Mouse (Mus musculus): ENCODE data around the gene Ctsf. TPM values are rescaled to one million over a fixed set of nuclear protein-coding genes. Genes with fewer than 3 reads are reported as not detected.
"Not testable (repeated sequence)": the region's sequence is repeated elsewhere in the genome, so short reads cannot be mapped to it uniquely, and the experiment has no call there.

The Ctsf gene
- total RNA-seq (2021): 100 to 1,000 TPM; 103 to 112 TPM

GRCm38 (mm10) chr19:4854552-4855469 lies at the start of gene Ctsf:
Gene Ctsf (plus strand): TSS chr19:4855130.
- DNase-seq (ENCODE audit: low spot score in 2 of 2): peak; percentile 88 to 90
- intact Hi-C loops (cut with DNase I): no loop called here

- intact Hi-C loops (cut with DNase I): loop anchor here (2.0 kb wide), 1 partner anchor 54 kb away; the partner anchor contains the start of gene Rbm4b
Measured at GRCm38 (mm10) chr19:4810309-4810708, 44.6 kb upstream of the Ctsf start.

GRCm38 (mm10) chr19:4810746-4811062 lies 44.2 kb upstream of the Ctsf start:
- intact Hi-C loops (cut with DNase I): loop anchor here (1.0 to 2.0 kb wide), 2 partner anchors 29 to 54 kb away; partner anchors contain the start of genes Ccdc87, Ccs and Rbm4b
- DNase-seq (ENCODE audit: low spot score in 2 of 2): no peak

More at GRCm38 (mm10) chr19:4810309-4810708, 44.6 kb upstream of the Ctsf start:
- DNase-seq (ENCODE audit: low spot score in 2 of 2): no peak

- intact Hi-C loops (cut with DNase I): loop anchor here (1.0 to 2.0 kb wide), 2 partner anchors 28 to 54 kb away; partner anchors contain the start of genes Ccdc87, Ccs and Rbm4b
Measured at GRCm38 (mm10) chr19:4811063-4811908, 43.6 kb upstream of the Ctsf start, which contains the start of the genes Gm21992 and Rbm14. Gene Gm21992 (minus strand): TSS chr19:4811612. Gene Rbm14 (minus strand): TSS chr19:4811634.

GRCm38 (mm10) chr19:4811909-4812242 lies 43.1 kb upstream of the Ctsf start:
- DNase-seq (ENCODE audit: low spot score in 2 of 2): no peak
- intact Hi-C loops (cut with DNase I): loop anchor here (1.0 to 2.0 kb wide), 2 partner anchors 27 to 55 kb away; partner anchors contain the start of genes Ccdc87, Ccs and Rbm4b

More at GRCm38 (mm10) chr19:4811063-4811908, 43.6 kb upstream of the Ctsf start, which contains the start of the genes Gm21992 and Rbm14:
- DNase-seq (ENCODE audit: low spot score in 2 of 2): peak; percentile 98 to 99

- DNase-seq (ENCODE audit: low spot score in 2 of 2); intact Hi-C loops (cut with DNase I): not testable (repeated sequence)
Measured at GRCm38 (mm10) chr19:4812334-4812949, 42.5 kb upstream of the Ctsf start.

- intact Hi-C loops (cut with DNase I): no loop called here
- no peak for DNase-seq (ENCODE audit: low spot score in 2 of 2)
Measured at GRCm38 (mm10) chr19:4813015-4813414, 41.9 kb upstream of the Ctsf start.

GRCm38 (mm10) chr19:4817182-4817835 lies 37.6 kb upstream of the Ctsf start:
- intact Hi-C loops (cut with DNase I): no loop called here
- no peak for DNase-seq (ENCODE audit: low spot score in 2 of 2)

GRCm38 (mm10) chr19:4820678-4821303 lies 34.1 kb upstream of the Ctsf start:
- intact Hi-C loops (cut with DNase I): no loop called here
- DNase-seq (ENCODE audit: low spot score in 2 of 2): peak; percentile 41 to 62

- DNase-seq (ENCODE audit: low spot score in 2 of 2): no peak
- intact Hi-C loops (cut with DNase I): no loop called here
Measured at GRCm38 (mm10) chr19:4828444-4829114, 26.4 kb upstream of the Ctsf start.

GRCm38 (mm10) chr19:4829156-4829555 lies 25.8 kb upstream of the Ctsf start:
- DNase-seq (ENCODE audit: low spot score in 2 of 2): no peak
- intact Hi-C loops (cut with DNase I): no loop called here

- intact Hi-C loops (cut with DNase I): no loop called here
- DNase-seq (ENCODE audit: low spot score in 2 of 2): no peak
Measured at GRCm38 (mm10) chr19:4833977-4834376, 21.0 kb upstream of the Ctsf start.

GRCm38 (mm10) chr19:4836096-4836495 lies 18.8 kb upstream of the Ctsf start:
- DNase-seq (ENCODE audit: low spot score in 2 of 2): no peak
- intact Hi-C loops (cut with DNase I): no loop called here

- DNase-seq (ENCODE audit: low spot score in 2 of 2): no peak
- intact Hi-C loops (cut with DNase I): no loop called here
Measured at GRCm38 (mm10) chr19:4837049-4837448, 17.9 kb upstream of the Ctsf start.

- intact Hi-C loops (cut with DNase I): loop anchor here (1.0 kb wide), 1 partner anchor 27 kb away; the partner anchor contains the start of genes Gm21992 and Rbm14
- DNase-seq (ENCODE audit: low spot score in 2 of 2): no peak
Measured at GRCm38 (mm10) chr19:4838526-4839140, 16.3 kb upstream of the Ctsf start.

GRCm38 (mm10) chr19:4839149-4839548 lies 15.8 kb upstream of the Ctsf start, which contains the start of the genes Ccs and Ccdc87:
Gene Ccs (minus strand): TSS chr19:4839332.
Gene Ccdc87 (plus strand): TSS chr19:4839366.
- intact Hi-C loops (cut with DNase I): loop anchor here (1.0 kb wide), 1 partner anchor 28 kb away; the partner anchor contains the start of genes Gm21992 and Rbm14
- peak; percentile 96 for DNase-seq (ENCODE audit: low spot score in 2 of 2)

GRCm38 (mm10) chr19:4840848-4841247 lies 14.1 kb upstream of the Ctsf start:
- intact Hi-C loops (cut with DNase I): no loop called here
- DNase-seq (ENCODE audit: low spot score in 2 of 2): no peak
